Mouse (Mus musculus) embryonic facial prominence, embryonic 13.5 days (tissue): ENCODE results near the gene Slc34a1. TPM values are rescaled to one million over a fixed set of nuclear protein-coding genes. Genes with fewer than 3 reads are reported as not detected.
A peak's percentile ranks its signal among the peaks of the same experiment; 100 is the strongest.

ENCODE experiments used
- ATAC-seq: fragments of 200-750 bp; cut with Nextera tagmentation; 2 replicates; pipeline ENCODE4 v1.8.0; 2017; ENCODE audit warnings: low read depth; ENCODE audit not compliant: insufficient number of reproducible peaks, insufficient read depth, low FRiP score, low TSS enrichment
- H3K27ac ChIP-seq: fragments of 300-500 bp; sonication (generic); 2 replicates; pipeline ENCODE4 v1.5.1; 2015; ENCODE audit warnings: moderate library complexity, mild to moderate bottlenecking, inconsistent platforms
- H3K27me3 ChIP-seq: fragments of 300-500 bp; sonication (generic); 2 replicates; pipeline ENCODE4 v1.6.1; 2015; ENCODE audit warnings: mild to moderate bottlenecking, inconsistent platforms
- H3K36me3 ChIP-seq: fragments of 300-500 bp; sonication (generic); 2 replicates; pipeline ENCODE4 v1.6.1; 2015; ENCODE audit warnings: mild to moderate bottlenecking, inconsistent platforms
- H3K4me1 ChIP-seq: fragments of 300-500 bp; sonication (generic); 2 replicates; pipeline ENCODE4 v1.6.1; 2015; ENCODE audit warnings: inconsistent platforms
- H3K4me2 ChIP-seq: fragments of 300-500 bp; sonication (generic); 2 replicates; pipeline ENCODE4 v1.6.1; 2015; ENCODE audit warnings: moderate library complexity, mild to moderate bottlenecking, inconsistent platforms
- H3K4me3 ChIP-seq: fragments of 300-500 bp; sonication (generic); 2 replicates; pipeline ENCODE4 v1.5.1; 2015; ENCODE audit warnings: mild to moderate bottlenecking, inconsistent platforms
- H3K9ac ChIP-seq: fragments of 300-500 bp; sonication (generic); 2 replicates; pipeline ENCODE4 v1.6.1; 2015; ENCODE audit warnings: mild to moderate bottlenecking, inconsistent platforms
- H3K9me3 ChIP-seq: fragments of 300-500 bp; sonication (generic); 2 replicates; pipeline ENCODE4 v1.6.1; 2016; ENCODE audit warnings: inconsistent platforms
- WGBS: fragments of 180-500 bp; shearing (Covaris S2); methylation state at CpG from one replicate; pipeline ENCODE4 v1.1.7; 2015; ENCODE audit warnings: mixed read lengths; 5-methylcytosine and 5-hydroxymethylcytosine counted together
- polyA plus RNA-seq: library from polyadenylated mRNA; unstranded; fragments of >200 nt; fragmentation: Nextera tagmentation; extraction: Ambion mirVana; gene quantifications from 2 replicates; pipeline ENCODE4 v1.2.1, GENCODE M21; 2015

The Slc34a1 gene
- polyA plus RNA-seq, 1 experiment from 2014 or later, result not detected

GRCm38 (mm10) chr13:55378907-55379580 is 18.9 kb upstream of the Slc34a1 start:
- ATAC-seq, result no peak
- H3K4me1 ChIP-seq, result peaks cover 10% of the 10 kb centered on the region
- H3K27me3 ChIP-seq, result peaks cover 60% of the 10 kb centered on the region
- H3K36me3 ChIP-seq, result no peaks in the 10 kb centered on the region
- no peaks in the 10 kb centered on the region for H3K9me3 ChIP-seq
- 6% methylated on average over 32 of the region's 32 CpGs for WGBS
- peak overlapping the region; percentile 47; the same call in 1 of the 2 replicates for H3K9ac ChIP-seq
- H3K27ac ChIP-seq, result no peak overlapping the region
- H3K4me3 ChIP-seq, result peak overlapping the region; percentile 23
- peak overlapping the region; percentile 51 for H3K4me2 ChIP-seq

- peaks cover 48% of the 10 kb centered on the region for H3K27me3 ChIP-seq
- 87% methylated on average over 4 of the region's 4 CpGs for WGBS
- no peak overlapping the region for H3K9ac ChIP-seq
- H3K36me3 ChIP-seq, result no peaks in the 10 kb centered on the region
- ATAC-seq, result no peak
- H3K4me1 ChIP-seq, result peaks cover 10% of the 10 kb centered on the region
- no peak overlapping the region for H3K4me2 ChIP-seq
- H3K9me3 ChIP-seq, result no peaks in the 10 kb centered on the region
- H3K4me3 ChIP-seq, result no peak overlapping the region
- H3K27ac ChIP-seq, result no peak overlapping the region
Measured at GRCm38 (mm10) chr13:55381790-55382189, 16.2 kb upstream of the Slc34a1 start.

- no peaks in the 10 kb centered on the region for H3K27me3 ChIP-seq
- no peak overlapping the region for H3K4me3 ChIP-seq
- no peak for ATAC-seq
- no peaks in the 10 kb centered on the region; the same call in 1 of the 2 replicates for H3K9me3 ChIP-seq
- 76% methylated on average over 3 of the region's 3 CpGs for WGBS
- H3K9ac ChIP-seq, result no peak overlapping the region
- H3K4me2 ChIP-seq, result no peak overlapping the region
- no peak overlapping the region for H3K27ac ChIP-seq
- H3K4me1 ChIP-seq, result no peaks in the 10 kb centered on the region
- no peaks in the 10 kb centered on the region for H3K36me3 ChIP-seq
Measured at GRCm38 (mm10) chr13:55390644-55391043, 7.3 kb upstream of the Slc34a1 start.

GRCm38 (mm10) chr13:55391626-55392029 is 6.4 kb upstream of the Slc34a1 start:
- ATAC-seq, result no peak
- Histone ChIP-seq H3K9ac (no peak overlapping the region), H3K4me3 (no peak overlapping the region), H3K4me1 (no peaks in the 10 kb centered on the region), H3K4me2 (no peak overlapping the region), H3K9me3 (no peaks in the 10 kb centered on the region; the same call in 1 of the 2 replicates), H3K27me3 (no peaks in the 10 kb centered on the region), H3K27ac (no peak overlapping the region), H3K36me3 (no peaks in the 10 kb centered on the region)
- WGBS, result 92% methylated on average over 1 of the region's 1 CpGs

- no peak overlapping the region for H3K9ac ChIP-seq
- no peak overlapping the region for H3K27ac ChIP-seq
- H3K4me2 ChIP-seq, result no peak overlapping the region
- no peaks in the 10 kb centered on the region for H3K36me3 ChIP-seq
- H3K4me3 ChIP-seq, result no peak overlapping the region
- H3K9me3 ChIP-seq, result no peaks in the 10 kb centered on the region; the same call in 1 of the 2 replicates
- H3K27me3 ChIP-seq, result no peaks in the 10 kb centered on the region
- H3K4me1 ChIP-seq, result no peaks in the 10 kb centered on the region
- ATAC-seq, result no peak
- 68% methylated on average over 4 of the region's 4 CpGs for WGBS
Measured at GRCm38 (mm10) chr13:55392933-55393332, 5.1 kb upstream of the Slc34a1 start.

- Histone ChIP-seq H3K9me3 (no peaks in the 10 kb centered on the region), H3K4me2 (no peak overlapping the region), H3K27me3 (peaks cover 3% of the 10 kb centered on the region; the same call in 1 of the 2 replicates), H3K4me3 (no peak overlapping the region), H3K9ac (no peak overlapping the region), H3K36me3 (no peaks in the 10 kb centered on the region), H3K4me1 (no peaks in the 10 kb centered on the region), H3K27ac (no peak overlapping the region)
- WGBS, result 55% methylated on average over 5 of the region's 5 CpGs
- ATAC-seq, result no peak
Measured at GRCm38 (mm10) chr13:55399300-55400038, 1.5 kb downstream of the Slc34a1 start.

- ATAC-seq, result no peak
- Histone ChIP-seq H3K9me3 (no peaks in the 10 kb centered on the region), H3K9ac (no peak overlapping the region), H3K4me1 (no peaks in the 10 kb centered on the region), H3K27ac (no peak overlapping the region), H3K4me3 (no peak overlapping the region), H3K36me3 (no peaks in the 10 kb centered on the region), H3K4me2 (no peak overlapping the region), H3K27me3 (peaks cover 3% of the 10 kb centered on the region; the same call in 1 of the 2 replicates)
- WGBS, result 73% methylated on average over 1 of the region's 1 CpGs
Measured at GRCm38 (mm10) chr13:55400039-55400346, 2.0 kb downstream of the Slc34a1 start.

- WGBS, result 70% methylated on average over 7 of the region's 7 CpGs
- no peak overlapping the region for H3K9ac ChIP-seq
- H3K9me3 ChIP-seq, result no peaks in the 10 kb centered on the region
- ATAC-seq, result no peak
- no peak overlapping the region for H3K4me3 ChIP-seq
- H3K27ac ChIP-seq, result no peak overlapping the region
- H3K4me1 ChIP-seq, result peaks cover 6% of the 10 kb centered on the region
- H3K36me3 ChIP-seq, result no peaks in the 10 kb centered on the region
- H3K4me2 ChIP-seq, result no peak overlapping the region
- peaks cover 3% of the 10 kb centered on the region; the same call in 1 of the 2 replicates for H3K27me3 ChIP-seq
Measured at GRCm38 (mm10) chr13:55403266-55403665, 5.3 kb downstream of the Slc34a1 start.

GRCm38 (mm10) chr13:55403935-55404852 is 6.2 kb downstream of the Slc34a1 start:
- Histone ChIP-seq H3K27me3 (peaks cover 7% of the 10 kb centered on the region), H3K27ac (peak overlapping the region; percentile 13; the same call in 1 of the 2 replicates), H3K36me3 (no peaks in the 10 kb centered on the region), H3K9me3 (no peaks in the 10 kb centered on the region), H3K9ac (0 out of 2 replicates have a peak overlapping the region, but pooled peaks have one; percentile 27), H3K4me3 (no peak overlapping the region), H3K4me1 (peaks cover 6% of the 10 kb centered on the region), H3K4me2 (no peak overlapping the region)
- ATAC-seq, result no peak
- 65% methylated on average over 15 of the region's 15 CpGs for WGBS

- H3K27me3 ChIP-seq, result peaks cover 7% of the 10 kb centered on the region
- ATAC-seq, result peak; percentile 60
- no peaks in the 10 kb centered on the region for H3K9me3 ChIP-seq
- peak overlapping the region; percentile 53; the same call in 1 of the 2 replicates for H3K9ac ChIP-seq
- H3K4me1 ChIP-seq, result peaks cover 6% of the 10 kb centered on the region
- no peak overlapping the region for H3K27ac ChIP-seq
- no peaks in the 10 kb centered on the region for H3K36me3 ChIP-seq
- H3K4me3 ChIP-seq, result no peak overlapping the region
- H3K4me2 ChIP-seq, result peak overlapping the region; percentile 21
- WGBS, result 10% methylated on average over 11 of the region's 11 CpGs
Measured at GRCm38 (mm10) chr13:55404853-55405782, 7.1 kb downstream of the Slc34a1 start.
